Mouse (Mus musculus) adrenal gland, postnatal 10 days (tissue): ENCODE data around the gene Tmem164. TPM values are rescaled to one million over a fixed set of nuclear protein-coding genes. Genes with fewer than 3 reads are reported as not detected.

Experiments used
- DNase-seq: peaks from one replicate; pipeline ENCODE4 v3.0.0; 2021; ENCODE audit warnings: mixed read lengths
- total RNA-seq, 2 experiments: library from RNA; stranded (reverse); gene quantifications; 2 replicates each; pipeline ENCODE4 v1.2.3; 2021

The Tmem164 gene
- total RNA-seq, 2 experiments from 2014 or later: 35.7 to 38.8 TPM

- DNase-seq: no peak
Measured at GRCm38 (mm10) chrX:142688509-142688908, 7.3 kb downstream of the Tmem164 start.

GRCm38 (mm10) chrX:142693256-142693655 lies 12.1 kb downstream of the Tmem164 start:
- DNase-seq: no peak

GRCm38 (mm10) chrX:142694338-142694737 lies 13.1 kb downstream of the Tmem164 start:
- no peak for DNase-seq

- no peak for DNase-seq
Measured at GRCm38 (mm10) chrX:142694856-142695255, 13.7 kb downstream of the Tmem164 start.

GRCm38 (mm10) chrX:142696789-142697188 lies 15.6 kb downstream of the Tmem164 start:
- DNase-seq: no peak

GRCm38 (mm10) chrX:142697545-142698204 lies 16.5 kb downstream of the Tmem164 start:
- no peak for DNase-seq

- DNase-seq: no peak
Measured at GRCm38 (mm10) chrX:142698212-142698611, 17.0 kb downstream of the Tmem164 start.

- no peak for DNase-seq
Measured at GRCm38 (mm10) chrX:142702094-142702493, 20.9 kb downstream of the Tmem164 start.

- DNase-seq: peak; percentile 43
Measured at GRCm38 (mm10) chrX:142702566-142702965, 21.4 kb downstream of the Tmem164 start.

GRCm38 (mm10) chrX:142703953-142704352 lies 22.7 kb downstream of the Tmem164 start:
- DNase-seq: no peak

GRCm38 (mm10) chrX:142708257-142708656 lies 27.1 kb downstream of the Tmem164 start:
- DNase-seq: no peak

- DNase-seq: no peak
Measured at GRCm38 (mm10) chrX:142716014-142716413, 34.8 kb downstream of the Tmem164 start.

- no peak for DNase-seq
Measured at GRCm38 (mm10) chrX:142717958-142718478, 36.8 kb downstream of the Tmem164 start.

GRCm38 (mm10) chrX:142718759-142719158 lies 37.6 kb downstream of the Tmem164 start:
- no peak for DNase-seq

- DNase-seq: no peak
Measured at GRCm38 (mm10) chrX:142721897-142722296, 40.7 kb downstream of the Tmem164 start.

GRCm38 (mm10) chrX:142724203-142724602 lies 43.0 kb downstream of the Tmem164 start:
- no peak for DNase-seq

GRCm38 (mm10) chrX:142725571-142725970 lies 44.4 kb downstream of the Tmem164 start:
- DNase-seq: no peak

GRCm38 (mm10) chrX:142726311-142726710 lies 45.1 kb downstream of the Tmem164 start:
- DNase-seq: no peak

- DNase-seq: no peak
Measured at GRCm38 (mm10) chrX:142727847-142728246, 46.6 kb downstream of the Tmem164 start.

GRCm38 (mm10) chrX:142729040-142729439 lies 47.8 kb downstream of the Tmem164 start:
- no peak for DNase-seq

- DNase-seq: no peak
Measured at GRCm38 (mm10) chrX:142729482-142729881, 48.3 kb downstream of the Tmem164 start.

GRCm38 (mm10) chrX:142737099-142737498 lies 55.9 kb downstream of the Tmem164 start:
- peak; percentile 12 for DNase-seq

- peak; percentile 56 for DNase-seq
Measured at GRCm38 (mm10) chrX:142737719-142738118, 56.5 kb downstream of the Tmem164 start.

- DNase-seq: no peak
Measured at GRCm38 (mm10) chrX:142747428-142747827, 66.2 kb downstream of the Tmem164 start.
